Mouse (Mus musculus) hindbrain, embryonic 10.5 days (tissue): ENCODE results near the gene Gm37240. TPM values are rescaled to one million over a fixed set of nuclear protein-coding genes. Genes with fewer than 3 reads are reported as not detected.

Experiments used
- DNase-seq: peaks from one replicate; pipeline ENCODE4 v3.0.0-alpha.2; 2017; ENCODE audit warnings: low spot score
- H3K27ac ChIP-seq: fragments of 300-500 bp; sonication (generic); 2 replicates; pipeline ENCODE4 v1.5.1; 2016; ENCODE audit warnings: mild to moderate bottlenecking, moderate library complexity
- H3K27me3 ChIP-seq: fragments of 300-500 bp; sonication (generic); 2 replicates; pipeline ENCODE4 v1.6.1; 2016; ENCODE audit warnings: mild to moderate bottlenecking; ENCODE audit not compliant: poor library complexity, insufficient read depth, severe bottlenecking
- H3K36me3 ChIP-seq: fragments of 300-500 bp; sonication (generic); 2 replicates; pipeline ENCODE4 v1.6.1; 2016; ENCODE audit warnings: mild to moderate bottlenecking, moderate library complexity
- H3K4me1 ChIP-seq: fragments of 300-500 bp; sonication (generic); replicated peaks from 2 replicates; pipeline ENCODE4 v1.6.1; 2016; ENCODE audit warnings: mild to moderate bottlenecking
- H3K4me3 ChIP-seq: fragments of 300-500 bp; sonication (generic); 2 replicates; pipeline ENCODE4 v1.5.1; 2016; ENCODE audit warnings: mild to moderate bottlenecking, moderate library complexity
- H3K9me3 ChIP-seq: fragments of 300-500 bp; sonication (generic); 2 replicates; pipeline ENCODE4 v1.6.1; 2016; ENCODE audit warnings: mild to moderate bottlenecking, moderate library complexity
- WGBS: fragments of 180-500 bp; shearing (Covaris S2); methylation state at CpG from one replicate; pipeline ENCODE4 v1.1.7; 2016; 5-methylcytosine and 5-hydroxymethylcytosine counted together
- polyA plus RNA-seq: library from polyadenylated mRNA; unstranded; fragments of >200 nt; fragmentation: Nextera tagmentation; extraction: Ambion mirVana; gene quantifications from 2 replicates; pipeline ENCODE4 v1.2.1, GENCODE M21; 2016

Gm37240 gene
- polyA plus RNA-seq, 1 experiment from 2014 or later: 1.4 TPM

DNA sequence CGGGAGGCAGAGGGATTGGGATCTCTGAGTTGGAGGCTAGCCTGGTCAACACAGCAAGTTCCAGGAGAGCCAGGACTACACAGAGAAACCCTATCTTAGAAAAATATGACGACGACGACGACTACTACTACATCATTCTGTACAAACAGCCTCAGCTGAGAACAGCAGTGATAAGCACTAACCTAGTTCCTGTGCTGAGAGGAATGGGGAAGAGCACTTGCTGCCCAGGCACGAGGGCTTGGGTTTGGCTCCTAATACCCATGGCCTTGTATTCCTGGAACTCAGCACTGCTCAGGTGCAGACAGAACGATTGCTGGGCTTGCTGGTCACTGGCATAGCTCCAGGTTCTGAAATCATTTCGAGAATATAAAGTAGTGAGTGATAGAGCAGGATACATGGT is 1178.2 kb downstream of the Gm37240 start:
- Histone ChIP-seq H3K4me1 (no peaks in the 10 kb centered on the region), H3K36me3 (no peaks in the 10 kb centered on the region), H3K9me3 (peaks cover 4% of the 10 kb centered on the region; the same call in 1 of the 2 replicates), H3K4me3 (no peak overlapping the region), H3K27ac (no peak overlapping the region), H3K27me3 (no peaks in the 10 kb centered on the region)
- 90% methylated on average over 8 of the region's 8 CpGs for WGBS
- no peak for DNase-seq

GRCm38 (mm10) chr3:84708469-84708868 is 1178.8 kb downstream of the Gm37240 start:
- Histone ChIP-seq H3K9me3 (peaks cover 4% of the 10 kb centered on the region; the same call in 1 of the 2 replicates), H3K36me3 (no peaks in the 10 kb centered on the region), H3K27ac (no peak overlapping the region), H3K27me3 (no peaks in the 10 kb centered on the region), H3K4me3 (no peak overlapping the region), H3K4me1 (no peaks in the 10 kb centered on the region)
- no peak for DNase-seq
- WGBS: 82% methylated on average over 10 of the region's 10 CpGs

GRCm38 (mm10) chr3:84705224-84705623 is 1182.1 kb downstream of the Gm37240 start:
- no peak for DNase-seq
- Histone ChIP-seq H3K9me3 (peaks cover 4% of the 10 kb centered on the region; the same call in 1 of the 2 replicates), H3K27me3 (no peaks in the 10 kb centered on the region), H3K27ac (no peak overlapping the region), H3K4me1 (peaks cover 11% of the 10 kb centered on the region), H3K36me3 (no peaks in the 10 kb centered on the region), H3K4me3 (no peak overlapping the region)
- 90% methylated on average over 9 of the region's 9 CpGs for WGBS

DNA sequence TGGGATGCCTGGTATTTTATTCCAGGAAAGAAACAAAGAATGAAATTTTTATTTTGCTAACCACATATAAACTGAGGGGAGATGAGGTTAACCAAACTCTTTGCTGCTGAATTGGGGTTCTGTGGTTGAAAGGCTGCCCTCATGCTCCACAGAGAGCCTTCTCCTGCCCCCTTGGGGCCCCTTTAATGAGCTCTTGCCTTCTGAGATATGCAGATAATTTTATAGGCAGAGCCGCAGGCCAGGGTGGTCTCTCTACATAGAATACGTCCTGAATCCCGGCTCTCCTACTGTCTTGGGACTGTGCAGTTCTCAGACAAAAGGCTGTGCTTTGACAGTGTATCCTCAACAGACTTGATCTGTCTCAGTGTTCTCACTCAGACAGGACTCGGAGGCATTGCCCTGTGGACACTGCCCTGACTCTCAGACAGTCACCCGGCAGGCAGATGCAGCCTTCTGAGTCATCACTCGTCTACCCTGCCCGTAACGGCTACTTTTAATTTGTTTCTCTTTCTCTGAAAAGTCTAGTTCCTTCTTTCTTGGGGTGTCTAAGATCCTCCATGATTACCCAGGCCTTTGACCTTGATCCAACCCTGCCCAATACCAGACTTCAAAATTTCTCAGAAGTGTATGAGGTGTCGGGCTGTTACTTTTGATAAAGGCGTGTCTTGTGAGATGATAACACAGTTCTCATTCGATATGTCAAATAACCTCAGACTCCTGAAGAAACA is 1184.1 kb downstream of the Gm37240 start:
- WGBS: 86% methylated on average over 11 of the region's 11 CpGs
- Histone ChIP-seq H3K4me3 (no peak overlapping the region), H3K27ac (no peak overlapping the region), H3K9me3 (peaks cover 4% of the 10 kb centered on the region; the same call in 1 of the 2 replicates), H3K36me3 (no peaks in the 10 kb centered on the region), H3K27me3 (no peaks in the 10 kb centered on the region), H3K4me1 (peaks cover 11% of the 10 kb centered on the region)
- no peak for DNase-seq

DNA sequence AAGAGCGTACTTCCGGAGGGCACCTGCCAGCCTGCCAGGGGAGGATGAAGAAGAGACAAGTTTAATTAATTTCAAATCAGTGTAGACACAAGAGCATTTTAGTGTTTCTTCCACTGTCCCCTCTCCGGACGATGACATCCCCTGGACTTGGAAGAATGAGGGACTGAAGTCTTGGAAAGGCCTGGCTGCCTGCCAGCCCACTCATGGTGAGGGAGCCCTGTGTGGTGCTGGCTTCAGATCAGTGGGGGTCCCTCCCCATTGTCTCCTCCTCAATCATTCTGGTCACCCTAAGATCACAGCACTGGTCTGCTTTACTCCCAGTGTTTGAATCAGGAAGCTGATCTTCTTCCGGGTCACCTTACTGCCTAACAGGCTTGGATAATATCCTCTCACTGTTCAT is 1185.4 kb downstream of the Gm37240 start:
- DNase-seq: no peak
- Histone ChIP-seq H3K4me3 (no peak overlapping the region), H3K36me3 (no peaks in the 10 kb centered on the region), H3K27me3 (no peaks in the 10 kb centered on the region), H3K9me3 (peaks cover 1% of the 10 kb centered on the region; the same call in 1 of the 2 replicates), H3K27ac (no peak overlapping the region), H3K4me1 (peaks cover 11% of the 10 kb centered on the region)
- 88% methylated on average over 5 of the region's 5 CpGs for WGBS

GRCm38 (mm10) chr3:84701509-84701908 is 1185.8 kb downstream of the Gm37240 start:
- Histone ChIP-seq H3K36me3 (no peaks in the 10 kb centered on the region), H3K27ac (no peak overlapping the region), H3K4me3 (no peak overlapping the region), H3K9me3 (no peaks in the 10 kb centered on the region), H3K4me1 (peaks cover 15% of the 10 kb centered on the region), H3K27me3 (no peaks in the 10 kb centered on the region)
- 79% methylated on average over 2 of the region's 2 CpGs for WGBS
- DNase-seq: no peak

GRCm38 (mm10) chr3:84696428-84696917 is 1190.8 kb downstream of the Gm37240 start:
- Histone ChIP-seq H3K9me3 (no peaks in the 10 kb centered on the region), H3K27me3 (no peaks in the 10 kb centered on the region), H3K4me1 (peaks cover 13% of the 10 kb centered on the region; the same call in 1 of the 2 replicates), H3K36me3 (no peaks in the 10 kb centered on the region), H3K27ac (peak overlapping the region; percentile 14; the same call in 1 of the 2 replicates), H3K4me3 (no peak overlapping the region)
- DNase-seq: no peak
- WGBS: 59% methylated on average over 18 of the region's 18 CpGs

DNA sequence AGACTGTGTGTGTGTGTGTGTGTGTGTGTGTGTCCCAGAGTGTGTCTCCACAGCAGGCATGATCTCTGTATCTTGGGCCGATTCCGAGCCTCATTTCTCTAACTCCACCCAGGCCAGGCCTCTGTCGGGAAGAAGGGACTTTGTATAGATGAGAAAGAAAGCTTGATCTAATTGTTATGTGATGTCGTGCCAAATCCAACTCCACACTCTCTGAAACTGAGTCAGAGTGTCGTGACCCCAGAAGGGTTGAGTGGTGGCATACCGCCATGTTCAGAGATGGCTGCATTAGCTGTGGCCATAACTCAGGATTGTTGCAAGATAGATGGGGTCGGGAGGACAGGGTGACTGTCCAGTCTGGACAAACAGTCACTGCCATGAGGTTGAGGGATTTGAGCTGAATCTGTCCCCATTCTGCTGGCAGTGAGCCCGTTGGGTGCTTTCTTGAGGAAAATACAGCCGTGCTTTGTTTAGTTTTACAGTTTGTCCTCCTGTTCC is 1191.4 kb downstream of the Gm37240 start:
- H3K27me3 ChIP-seq: no peaks in the 10 kb centered on the region
- no peaks in the 10 kb centered on the region for H3K36me3 ChIP-seq
- H3K4me1 ChIP-seq: peaks cover 13% of the 10 kb centered on the region; the same call in 1 of the 2 replicates
- DNase-seq: no peak
- no peaks in the 10 kb centered on the region for H3K9me3 ChIP-seq
- no peak overlapping the region for H3K27ac ChIP-seq
- WGBS: 82% methylated on average over 9 of the region's 9 CpGs
- no peak overlapping the region for H3K4me3 ChIP-seq

- DNase-seq: no peak
- no peak overlapping the region for H3K4me3 ChIP-seq
- no peaks in the 10 kb centered on the region for H3K27me3 ChIP-seq
- H3K9me3 ChIP-seq: no peaks in the 10 kb centered on the region
- no peak overlapping the region for H3K27ac ChIP-seq
- no peaks in the 10 kb centered on the region for H3K36me3 ChIP-seq
- WGBS: 78% methylated on average over 9 of the region's 9 CpGs
- peaks cover 16% of the 10 kb centered on the region; the same call in 1 of the 2 replicates for H3K4me1 ChIP-seq
These were observed 1191.9 kb downstream of the Gm37240 start for GRCm38 (mm10) chr3:84695418-84695817.

DNA sequence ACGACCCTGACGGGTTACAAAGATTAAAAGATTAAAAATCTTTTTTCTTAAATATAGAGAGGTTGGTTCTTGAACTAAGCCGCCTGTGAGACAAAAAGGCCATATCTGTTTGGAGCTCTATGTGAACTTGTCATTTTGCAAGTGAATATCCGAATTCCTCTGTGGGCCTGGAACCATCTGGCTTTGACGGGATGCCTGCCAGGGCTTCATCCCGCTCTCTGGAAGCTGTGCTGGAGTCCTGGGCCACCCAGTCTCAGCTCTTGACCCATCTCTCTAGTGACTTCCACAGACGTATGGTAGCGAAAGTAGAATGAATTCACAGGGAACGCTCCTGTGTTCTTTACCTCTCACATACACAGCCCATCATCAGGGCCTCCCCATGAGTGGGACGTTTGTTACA is 1193.4 kb downstream of the Gm37240 start:
- DNase-seq: no peak
- H3K4me3 ChIP-seq: no peak overlapping the region
- no peaks in the 10 kb centered on the region for H3K27me3 ChIP-seq
- H3K4me1 ChIP-seq: peaks cover 27% of the 10 kb centered on the region
- no peaks in the 10 kb centered on the region for H3K9me3 ChIP-seq
- H3K36me3 ChIP-seq: no peaks in the 10 kb centered on the region
- no peak overlapping the region for H3K27ac ChIP-seq
- 77% methylated on average over 10 of the region's 10 CpGs for WGBS

- DNase-seq: no peak
- Histone ChIP-seq H3K4me1 (peaks cover 27% of the 10 kb centered on the region), H3K9me3 (no peaks in the 10 kb centered on the region), H3K27me3 (0 out of 2 replicates have a peak, but pooled peaks cover 4% of the 10 kb centered on the region), H3K27ac (no peak overlapping the region), H3K36me3 (no peaks in the 10 kb centered on the region), H3K4me3 (no peak overlapping the region)
- WGBS: 66% methylated on average over 4 of the region's 4 CpGs
These were observed 1194.6 kb downstream of the Gm37240 start for GRCm38 (mm10) chr3:84692647-84693199.

DNA sequence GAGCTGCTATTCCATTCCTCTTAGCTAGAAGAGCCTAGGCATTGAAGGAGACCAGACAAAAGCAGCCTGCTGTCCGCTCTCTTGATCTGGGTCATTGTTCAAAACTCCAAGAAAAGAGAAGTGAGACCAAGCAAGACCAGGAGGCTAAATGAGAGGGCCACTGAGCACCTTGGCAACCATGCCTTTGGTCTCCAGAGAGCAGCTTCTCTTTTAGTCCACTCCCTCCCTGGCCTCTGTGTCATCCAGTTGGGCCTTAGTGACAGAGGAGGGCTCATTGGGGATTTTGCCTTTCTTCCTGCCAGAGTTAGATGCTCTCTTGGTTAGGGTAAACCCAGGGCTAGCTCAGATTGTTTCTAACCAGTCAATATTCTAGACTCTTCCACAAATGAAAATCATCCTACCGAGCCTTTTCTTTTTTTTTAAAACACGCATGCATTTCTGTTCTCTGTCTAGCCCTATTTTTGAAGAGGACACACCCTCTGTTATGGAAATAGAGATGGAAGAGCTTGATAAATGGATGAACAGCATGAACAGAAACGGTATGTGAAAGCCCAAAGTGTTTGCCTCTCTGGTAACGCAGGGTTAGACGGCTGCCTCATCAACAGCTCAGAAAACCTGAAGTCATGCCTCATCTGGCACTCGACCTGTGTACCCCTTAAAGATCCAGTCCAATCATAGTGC is 1197.1 kb downstream of the Gm37240 start:
- 0 out of 2 replicates have a peak overlapping the region, but pooled peaks have one; percentile 6 for H3K27ac ChIP-seq
- WGBS: 71% methylated on average over 7 of the region's 7 CpGs
- H3K36me3 ChIP-seq: no peaks in the 10 kb centered on the region
- DNase-seq: no peak
- no peak overlapping the region for H3K4me3 ChIP-seq
- 0 out of 2 replicates have a peak, but pooled peaks cover 4% of the 10 kb centered on the region for H3K27me3 ChIP-seq
- no peaks in the 10 kb centered on the region for H3K9me3 ChIP-seq
- H3K4me1 ChIP-seq: peaks cover 24% of the 10 kb centered on the region
